23 mouse cellular contexts compared by ENCODE assay signal in genomic region chrX:139800406-139800878, GRCm38 (mm10). TPM values are rescaled to one million over a fixed set of nuclear protein-coding genes. Genes with fewer than 3 reads are reported as not detected.
A peak's percentile ranks its signal among the peaks of the same experiment; 100 is the strongest.
DNase-seq lines count a peak whose midpoint lies in the region; ATAC-seq and TF ChIP-seq lines count a peak whose summit lies in the region.
"Had no signal": no experiment of that assay in that cellular context is flagged by ENCODE, and none has a peak within 500 bp of the region (broad histone marks: within the 10 kb centered on the region; RNA-seq: fewer than 3 reads in every experiment).

TSS of gene Cldn2 (plus strand) at chrX:139800828.

- WGBS in stomach, embryonic 15.5 days = 71% methylated on average over 8 of the region's 8 CpGs
- WGBS in stomach, postnatal 0 days = 55% methylated on average over 8 of the region's 8 CpGs
- 70% methylated on average over 8 of the region's 8 CpGs for WGBS in heart, adult 2 months

- no peaks in the 10 kb centered on the region for H3K9me3 ChIP-seq in stomach, embryonic 15.5 days
- H3K9me3 ChIP-seq in stomach, postnatal 0 days (ENCODE audit: control insufficient read depth, low read length) = no peaks in the 10 kb centered on the region
- H3K9me3 ChIP-seq: embryonic facial prominence, embryonic 13.5 days; limb, embryonic 13.5 days; liver, embryonic 15.5 days had no signal

- no peak for TF ChIP-seq CTCF in stomach, postnatal 0 days (IDR thresholded peaks at IDR 0.05; ENCODE audit: low read depth)
- TF ChIP-seq CTCF in heart, adult 2 months (IDR thresholded peaks at IDR 0.05) = no peak

- no peaks in the 10 kb centered on the region for H3K36me3 ChIP-seq in stomach, embryonic 15.5 days
- no peaks in the 10 kb centered on the region for H3K36me3 ChIP-seq in stomach, postnatal 0 days (ENCODE audit: control insufficient read depth, insufficient read depth, low read length)
- no peaks in the 10 kb centered on the region for H3K36me3 ChIP-seq in heart, adult 2 months (ENCODE audit: control insufficient read depth, insufficient read depth, low read length)
- H3K36me3 ChIP-seq: embryonic facial prominence, embryonic 13.5 days; limb, embryonic 13.5 days; liver, embryonic 15.5 days had no signal

- H3K27me3 ChIP-seq in stomach, embryonic 15.5 days (replicated peaks) = no peaks in the 10 kb centered on the region
- no peaks in the 10 kb centered on the region for H3K27me3 ChIP-seq in stomach, postnatal 0 days (ENCODE audit: control insufficient read depth, insufficient read depth, low read length)
- no peaks in the 10 kb centered on the region for H3K27me3 ChIP-seq in heart, adult 2 months (ENCODE audit: control insufficient read depth, insufficient read depth, low read length)
- H3K27me3 ChIP-seq: liver, embryonic 15.5 days had no signal

- H3K4me2 ChIP-seq in stomach, embryonic 15.5 days = no peak within 1 kb of the TSS
- no peak within 1 kb of the TSS for H3K4me2 ChIP-seq in stomach, postnatal 0 days (replicated peaks; ENCODE audit: low read depth)
- H3K4me2 ChIP-seq: embryonic facial prominence, embryonic 13.5 days; heart, embryonic 11.5 days; limb, embryonic 13.5 days; liver, embryonic 15.5 days; midbrain, embryonic 11.5 days had no signal

- no peak for ATAC-seq in stomach, embryonic 15.5 days (ENCODE audit: insufficient read depth, low FRiP score, low read depth)
- ATAC-seq in stomach, postnatal 0 days (ENCODE audit: low FRiP score, low TSS enrichment) = no peak
- ATAC-seq: activated CD4-positive, CD25-positive, alpha-beta regulatory T cell, adult 4 months; forebrain, embryonic 14.5 days had no signal

- H3K79me2 ChIP-seq in heart, adult 2 months (replicated peaks; ENCODE audit: control insufficient read depth, insufficient read depth, low read length) = no peaks in the 10 kb centered on the region

- no peak within 1 kb of the TSS for H3K27ac ChIP-seq in stomach, embryonic 15.5 days
- H3K27ac ChIP-seq in stomach, postnatal 0 days (replicated peaks) = no peak within 1 kb of the TSS
- H3K27ac ChIP-seq in heart, adult 2 months = no peak within 1 kb of the TSS
- H3K27ac ChIP-seq: embryonic facial prominence, embryonic 13.5 days; limb, embryonic 13.5 days; liver, embryonic 15.5 days; macrophage had no signal

- no peaks in the 10 kb centered on the region for H3K4me1 ChIP-seq in stomach, embryonic 15.5 days
- no peaks in the 10 kb centered on the region for H3K4me1 ChIP-seq in stomach, postnatal 0 days (replicated peaks; ENCODE audit: control insufficient read depth, insufficient read depth)
- H3K4me1 ChIP-seq in heart, adult 2 months (ENCODE audit: control insufficient read depth, insufficient read depth, low read length) = no peaks in the 10 kb centered on the region
- H3K4me1 ChIP-seq: embryonic facial prominence, embryonic 13.5 days; limb, embryonic 13.5 days; liver, embryonic 15.5 days had no signal

- intact Hi-C loops in heart, adult 2 months (cut with DNase I) = no loop called here

- no peak for TF ChIP-seq EP300 in stomach, postnatal 0 days (optimal IDR thresholded peaks at IDR 0.05)
- TF ChIP-seq EP300 in heart, adult 2 months (IDR thresholded peaks at IDR 0.05; ENCODE audit: insufficient read depth, low read depth, low read length) = no peak

- no peak for TF ChIP-seq POLR2A in heart, adult 2 months (IDR thresholded peaks at IDR 0.05; ENCODE audit: insufficient read depth, low read depth, low read length)

- H3K9ac ChIP-seq in stomach, embryonic 15.5 days = no peak within 1 kb of the TSS
- no peak within 1 kb of the TSS for H3K9ac ChIP-seq in stomach, postnatal 0 days (ENCODE audit: low read length)
- H3K9ac ChIP-seq in heart, adult 2 months (ENCODE audit: low read depth, low read length) = no peak within 1 kb of the TSS
- H3K9ac ChIP-seq: embryonic facial prominence, embryonic 13.5 days; limb, embryonic 13.5 days; liver, embryonic 15.5 days had no signal

- H3K4me3 ChIP-seq in stomach, embryonic 15.5 days (replicated peaks) = no peak within 1 kb of the TSS
- H3K4me3 ChIP-seq in stomach, postnatal 0 days (ENCODE audit: low read depth, low read length) = no peak within 1 kb of the TSS
- no peak within 1 kb of the TSS for H3K4me3 ChIP-seq in heart, adult 2 months
- H3K4me3 ChIP-seq: embryonic facial prominence, embryonic 13.5 days; limb, embryonic 13.5 days; liver, embryonic 15.5 days had no signal

- peak; percentile 37 for DNase-seq in kidney, adult 18-20 months
- DNase-seq in kidney, postnatal 4 days = no peak
- no peak for DNase-seq in stomach, postnatal 0 days (ENCODE audit: low spot score)
- DNase-seq in kidney, postnatal 14 days = peak; percentile 37
- DNase-seq in cerebellum, adult 11-12 months = no peak
- DNase-seq in heart, adult 2 months = no peak
- no peak for DNase-seq in thymus, postnatal 4 days
- DNase-seq: adrenal gland, postnatal 14 days; cerebellum, postnatal 14 days; gastrocnemius, postnatal 36 days; heart, postnatal 10 days; layer of hippocampus, postnatal 36 days; thymus, postnatal 14 days had no signal

RNA-seq across cellular contexts. Expression of gene Cldn2, which starts in this region (rescaled TPM):
- polyA plus RNA-seq in stomach, embryonic 15.5 days (2015; fragmentation: Nextera tagmentation; extraction: Ambion mirVana) = 12.0 and 17.7 TPM in 2 replicates
- 0.16 and 0.18 TPM in 2 replicates for polyA plus RNA-seq in stomach, postnatal 0 days (2015; fragmentation: Nextera tagmentation; extraction: Ambion mirVana)
- total RNA-seq in heart, adult 2 months (2021) = not detected
- polyA plus RNA-seq in heart, adult 2 months (2012; rRNA removed) = 0.16 TPM in 1 of 2 replicates, not detected in the other
- total RNA-seq: gastrocnemius, postnatal 36 days had no signal
- polyA plus RNA-seq: activated CD4-positive, CD25-positive, alpha-beta regulatory T cell, adult 4 months; embryonic facial prominence, embryonic 13.5 days; heart, embryonic 11.5 days; macrophage; neural tube, embryonic 14.5 days had no signal

Comparison
In these comparisons a context has a peak if more than half of its experiments do, and no peak if none do; other contexts are left out.
1. RNA of gene Cldn2 (polyA plus RNA-seq): 12.0 to 17.7 TPM in stomach, embryonic 15.5 days; 0.16 to 0.18 TPM in stomach, postnatal 0 days and 0.16 TPM in heart, adult 2 months; every median in the first group is over 10 times any median in the second.
2. DNase-seq: peak in kidney, adult 18-20 months (single experiment) and kidney, postnatal 14 days (single experiment); none in kidney, postnatal 4 days (0 of 2), stomach, postnatal 0 days (single experiment), cerebellum, adult 11-12 months (single experiment), heart, adult 2 months (0 of 2) and thymus, postnatal 4 days (single experiment).